Mouse (Mus musculus) ES-Bruce4 (cell line): ENCODE results near the gene Spred1.

Experiments used
- CTCF ChIP-seq: IDR thresholded peaks from one replicate; pipeline ENCODE4 v1.8.1; 2011; ENCODE audit warnings: low read depth, low read length
- POLR2A ChIP-seq: IDR thresholded peaks from one replicate; pipeline ENCODE4 v1.8.1; 2011; ENCODE audit warnings: low read length; ENCODE audit not compliant: insufficient read depth

DNA sequence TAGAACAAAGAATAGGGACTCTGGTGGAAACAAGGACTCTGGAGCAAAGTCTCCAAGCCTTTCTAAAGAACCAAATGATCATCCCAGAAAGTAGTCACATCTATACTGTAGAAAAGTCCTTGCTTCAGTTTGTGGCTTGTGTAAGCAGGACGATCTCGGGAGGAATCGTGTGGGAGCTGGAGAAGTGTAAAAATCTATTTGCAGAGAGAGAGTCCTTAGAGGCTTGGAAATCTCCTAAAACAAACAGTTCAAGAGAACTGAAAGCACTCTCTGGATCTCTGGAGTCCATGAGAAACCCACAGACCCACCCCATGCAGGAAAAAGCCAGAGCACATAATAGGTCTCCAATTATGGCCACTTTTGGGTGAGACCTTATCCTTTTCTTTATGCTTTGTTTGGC, 31.1 kb upstream of the Spred1 start:
- TF ChIP-seq CTCF (no peak), POLR2A (no peak)
